Mouse (Mus musculus) myocyte (in vitro differentiated cells): ENCODE data around the gene Topbp1. TPM values are rescaled to one million over a fixed set of nuclear protein-coding genes. Genes with fewer than 3 reads are reported as not detected.

Source experiments
- H3K27me3 ChIP-seq: one replicate; pipeline ENCODE4 v1.6.1; 2011; ENCODE audit not compliant: control insufficient read depth, insufficient read depth, insufficient read length
- H3K36me3 ChIP-seq: one replicate; pipeline ENCODE4 v1.6.1; 2011; ENCODE audit not compliant: control insufficient read depth, insufficient read depth
- H3K4me2 ChIP-seq: one replicate; pipeline ENCODE4 v1.6.1; 2011; ENCODE audit warnings: low read depth, control low read depth
- H3K4me3 ChIP-seq: one replicate; pipeline ENCODE4 v1.5.1; 2011; ENCODE audit warnings: mild to moderate bottlenecking, control low read depth, moderate library complexity
- H3K79me2 ChIP-seq: one replicate; pipeline ENCODE4 v1.6.1; 2011; ENCODE audit not compliant: control insufficient read depth, insufficient read depth
- H3ac ChIP-seq: one replicate; pipeline ENCODE4 v1.6.1; 2011; ENCODE audit not compliant: control insufficient read depth, insufficient read length
- CEBPB ChIP-seq: IDR thresholded peaks from 2 replicates; pipeline ENCODE4 v1.6.1; 2011; ENCODE audit warnings: mild to moderate bottlenecking, moderate library complexity; ENCODE audit not compliant: poor library complexity, insufficient read depth, severe bottlenecking
- E2F4 ChIP-seq: IDR thresholded peaks from one replicate; pipeline ENCODE4 v1.6.1; 2011; ENCODE audit warnings: mild to moderate bottlenecking, control low read depth, moderate library complexity; ENCODE audit not compliant: insufficient read depth
- MAX ChIP-seq: IDR thresholded peaks from one replicate; pipeline ENCODE4 v1.6.1; 2011; ENCODE audit warnings: low read depth, mild to moderate bottlenecking, control low read depth
- MYOD1 ChIP-seq, 3 experiments: IDR thresholded peaks; one replicate each; pipeline ENCODE4 v1.6.1; 2011; ENCODE audit warnings: control low read depth in 2 of 3, low read depth in 2 of 3, mild to moderate bottlenecking in 2 of 3, moderate library complexity in 1 of 3; ENCODE audit not compliant: insufficient read length in 2 of 3, control insufficient read depth in 1 of 3
- MYOG ChIP-seq, 3 experiments: IDR thresholded peaks; one replicate each; pipeline ENCODE4 v1.6.1; 2011; ENCODE audit warnings: control low read depth in 2 of 3, low read depth in 2 of 3, mild to moderate bottlenecking in 2 of 3; ENCODE audit not compliant: insufficient read length in 2 of 3, control insufficient read depth in 1 of 3, insufficient read depth in 1 of 3
- POLR2A ChIP-seq: IDR thresholded peaks from one replicate; pipeline ENCODE4 v1.6.1; 2011; ENCODE audit warnings: low read depth, mild to moderate bottlenecking, control low read depth, moderate library complexity; ENCODE audit not compliant: insufficient read length
- POLR2AphosphoS2 ChIP-seq: IDR thresholded peaks from one replicate; pipeline ENCODE4 v1.6.1; 2011; ENCODE audit warnings: low read depth, control low read depth; ENCODE audit not compliant: insufficient read length
- REST ChIP-seq: IDR thresholded peaks from one replicate; pipeline ENCODE4 v1.6.1; 2011; ENCODE audit warnings: mild to moderate bottlenecking, control low read depth, moderate library complexity; ENCODE audit not compliant: insufficient read depth, insufficient read length
- SRF ChIP-seq: IDR thresholded peaks from one replicate; pipeline ENCODE4 v1.6.1; 2011; ENCODE audit warnings: low read depth; ENCODE audit not compliant: control insufficient read depth, insufficient read length
- TCF12 ChIP-seq: IDR thresholded peaks from one replicate; pipeline ENCODE4 v1.6.1; 2011; ENCODE audit warnings: mild to moderate bottlenecking, control low read depth; ENCODE audit not compliant: poor library complexity, insufficient read depth, severe bottlenecking
- TCF3 ChIP-seq: IDR thresholded peaks from one replicate; pipeline ENCODE4 v1.6.1; 2011; ENCODE audit warnings: low read depth, control low read depth; ENCODE audit not compliant: insufficient read length
- USF1 ChIP-seq: IDR thresholded peaks from one replicate; pipeline ENCODE4 v1.6.1; 2011; ENCODE audit warnings: low read depth, mild to moderate bottlenecking, control low read depth, moderate library complexity
- polyA plus RNA-seq: library from polyadenylated mRNA; unstranded; fragments of >200 nt; fragmentation: generic; extraction: Trizol; gene quantifications from one replicate; pipeline ENCODE4 v1.2.1, GENCODE M21; 2012; ENCODE audit warnings: missing spikeins

The Topbp1 gene
- polyA plus RNA-seq, 1 experiment = 8.4 TPM

GRCm38 (mm10) chr9:103288489-103289180, 16.4 kb upstream of the Topbp1 start:
- Histone ChIP-seq H3K27me3 (peaks cover 6% of the 10 kb centered on the region), H3ac (no peak overlapping the region), H3K79me2 (no peaks in the 10 kb centered on the region), H3K4me2 (no peak overlapping the region), H3K4me3 (no peak overlapping the region), H3K36me3 (no peaks in the 10 kb centered on the region)
- no peak for TF ChIP-seq REST
- no peak for TF ChIP-seq MYOD1 (IDR thresholded peaks at IDR 0.05; ENCODE audit: control insufficient read depth in 1 of 3, insufficient read length in 2 of 3, low read depth in 2 of 3)
- TF ChIP-seq POLR2AphosphoS2 = no peak
- TF ChIP-seq MAX = no peak
- TF ChIP-seq TCF3 = no peak
- no peak for TF ChIP-seq E2F4
- TF ChIP-seq POLR2A = no peak
- TF ChIP-seq MYOG (IDR thresholded peaks at IDR 0.05; ENCODE audit: control insufficient read depth in 1 of 3, insufficient read depth in 1 of 3, insufficient read length in 2 of 3, low read depth in 2 of 3) = no peak
- TF ChIP-seq USF1 = no peak
- TF ChIP-seq CEBPB = no peak
- no peak for TF ChIP-seq SRF
- TF ChIP-seq TCF12 = no peak

- H3K4me2 ChIP-seq = no peak overlapping the region
- no peaks in the 10 kb centered on the region for H3K79me2 ChIP-seq
- no peaks in the 10 kb centered on the region for H3K36me3 ChIP-seq
- no peak overlapping the region for H3K4me3 ChIP-seq
- TF ChIP-seq MYOG (IDR thresholded peaks at IDR 0.05; ENCODE audit: control insufficient read depth in 1 of 3, insufficient read depth in 1 of 3, insufficient read length in 2 of 3, low read depth in 2 of 3) (no peak), POLR2A (no peak), TCF3 (no peak), TCF12 (no peak), MYOD1 (IDR thresholded peaks at IDR 0.05; ENCODE audit: control insufficient read depth in 1 of 3, insufficient read length in 2 of 3, low read depth in 2 of 3) (no peak), MAX (no peak), USF1 (no peak), REST (no peak), CEBPB (no peak), POLR2AphosphoS2 (no peak), SRF (no peak), E2F4 (no peak)
- no peaks in the 10 kb centered on the region for H3K27me3 ChIP-seq
- H3ac ChIP-seq = no peak overlapping the region
Observed at GRCm38 (mm10) chr9:103294507-103294906, 10.5 kb upstream of the Topbp1 start.

GRCm38 (mm10) chr9:103301086-103301485, 3.9 kb upstream of the Topbp1 start:
- Histone ChIP-seq H3K27me3 (no peaks in the 10 kb centered on the region), H3K4me3 (no peak overlapping the region), H3K79me2 (peaks cover 7% of the 10 kb centered on the region), H3K36me3 (no peaks in the 10 kb centered on the region), H3ac (no peak overlapping the region), H3K4me2 (no peak overlapping the region)
- no peak for TF ChIP-seq REST
- no peak for TF ChIP-seq MYOD1 (IDR thresholded peaks at IDR 0.05; ENCODE audit: control insufficient read depth in 1 of 3, insufficient read length in 2 of 3, low read depth in 2 of 3)
- TF ChIP-seq POLR2AphosphoS2 = no peak
- no peak for TF ChIP-seq MYOG (IDR thresholded peaks at IDR 0.05; ENCODE audit: control insufficient read depth in 1 of 3, insufficient read depth in 1 of 3, insufficient read length in 2 of 3, low read depth in 2 of 3)
- TF ChIP-seq USF1 = no peak
- TF ChIP-seq TCF12 = no peak
- no peak for TF ChIP-seq TCF3
- no peak for TF ChIP-seq SRF
- no peak for TF ChIP-seq POLR2A

GRCm38 (mm10) chr9:103302239-103302638, 2.8 kb upstream of the Topbp1 start:
- H3K36me3 ChIP-seq = no peaks in the 10 kb centered on the region
- H3ac ChIP-seq = no peak overlapping the region
- no peak overlapping the region for H3K4me2 ChIP-seq
- TF ChIP-seq MYOG (IDR thresholded peaks at IDR 0.05; ENCODE audit: control insufficient read depth in 1 of 3, insufficient read depth in 1 of 3, insufficient read length in 2 of 3, low read depth in 2 of 3) (no peak), POLR2AphosphoS2 (no peak), CEBPB (no peak), SRF (no peak), MAX (no peak), TCF3 (no peak), REST (no peak), POLR2A (no peak)
- H3K27me3 ChIP-seq = no peaks in the 10 kb centered on the region
- no peak overlapping the region for H3K4me3 ChIP-seq
- peaks cover 19% of the 10 kb centered on the region for H3K79me2 ChIP-seq

- Histone ChIP-seq H3K4me3 (no peak overlapping the region), H3K4me2 (no peak overlapping the region), H3K36me3 (no peaks in the 10 kb centered on the region), H3ac (no peak overlapping the region), H3K27me3 (no peaks in the 10 kb centered on the region), H3K79me2 (peaks cover 21% of the 10 kb centered on the region)
- TF ChIP-seq USF1 (no peak), POLR2A (no peak), TCF12 (no peak), POLR2AphosphoS2 (no peak), MAX (no peak), MYOG (IDR thresholded peaks at IDR 0.05; ENCODE audit: control insufficient read depth in 1 of 3, insufficient read depth in 1 of 3, insufficient read length in 2 of 3, low read depth in 2 of 3) (no peak), E2F4 (no peak), CEBPB (no peak), TCF3 (no peak), MYOD1 (IDR thresholded peaks at IDR 0.05; ENCODE audit: control insufficient read depth in 1 of 3, insufficient read length in 2 of 3, low read depth in 2 of 3) (no peak), REST (no peak), SRF (no peak)
Observed at GRCm38 (mm10) chr9:103302666-103303065, 2.3 kb upstream of the Topbp1 start.
